Mouse (Mus musculus): ENCODE results near the gene Cldn13. TPM values are rescaled to one million over a fixed set of nuclear protein-coding genes. Genes with fewer than 3 reads are reported as not detected.

Cldn13 gene
- polyA plus RNA-seq, 1 experiment from 2014 or later, result 0.70 TPM

- Histone ChIP-seq H3K4me2 (ENCODE audit: low read depth, low read length) (no peak overlapping the region), H3K9me3 (replicated peaks; ENCODE audit: control insufficient read depth, low read length) (no peaks in the 10 kb centered on the region), H3K4me1 (ENCODE audit: control insufficient read depth, insufficient read depth, low read length) (peaks cover 3% of the 10 kb centered on the region; the same call in 1 of the 2 replicates), H3K27me3 (ENCODE audit: control insufficient read depth, insufficient read depth, low read length) (no peaks in the 10 kb centered on the region; the same call in 1 of the 2 replicates), H3K36me3 (ENCODE audit: control insufficient read depth, insufficient read depth) (no peaks in the 10 kb centered on the region), H3K9ac (ENCODE audit: low read length) (no peak overlapping the region), H3K27ac (ENCODE audit: low read length) (no peak overlapping the region), H3K4me3 (ENCODE audit: low read length) (no peak overlapping the region)
- ATAC-seq (replicated peaks; ENCODE audit: extremely low read depth, insufficient read depth, low FRiP score), result no peak
- 89% methylated on average over 8 of the region's 8 CpGs for WGBS
Observed at GRCm38 (mm10) chr5:134873034-134873433, 42.3 kb downstream of the Cldn13 start.

DNA sequence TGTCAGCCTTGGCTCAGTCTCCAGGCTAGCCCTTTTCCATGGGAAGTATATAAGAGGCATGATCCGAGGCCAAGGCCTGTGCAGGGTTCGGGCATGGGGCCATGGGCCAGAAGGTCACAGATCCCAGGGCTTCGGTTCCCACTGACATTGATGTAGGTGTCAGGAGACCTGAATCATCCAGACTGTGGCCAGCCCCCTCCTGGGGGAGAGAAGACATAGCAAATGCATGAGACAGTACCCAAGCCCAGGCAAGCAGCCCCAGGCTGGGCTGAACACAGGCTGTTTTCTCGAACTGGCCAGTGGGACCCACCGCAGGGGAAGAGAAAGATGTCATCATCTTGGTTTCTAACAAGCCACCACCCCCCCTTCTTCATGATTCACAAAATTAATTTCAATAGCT is 42.7 kb downstream of the Cldn13 start:
- H3K4me2 ChIP-seq (ENCODE audit: low read depth, low read length), result no peak overlapping the region
- H3K27ac ChIP-seq (ENCODE audit: low read length), result no peak overlapping the region
- H3K9me3 ChIP-seq (replicated peaks; ENCODE audit: control insufficient read depth, low read length), result no peaks in the 10 kb centered on the region
- no peaks in the 10 kb centered on the region for H3K36me3 ChIP-seq (ENCODE audit: control insufficient read depth, insufficient read depth)
- no peaks in the 10 kb centered on the region; the same call in 1 of the 2 replicates for H3K27me3 ChIP-seq (ENCODE audit: control insufficient read depth, insufficient read depth, low read length)
- ATAC-seq (replicated peaks; ENCODE audit: extremely low read depth, insufficient read depth, low FRiP score), result no peak
- H3K4me3 ChIP-seq (ENCODE audit: low read length), result no peak overlapping the region
- 68% methylated on average over 5 of the region's 5 CpGs for WGBS
- peaks cover 6% of the 10 kb centered on the region; the same call in 1 of the 2 replicates for H3K4me1 ChIP-seq (ENCODE audit: control insufficient read depth, insufficient read depth, low read length)
- H3K9ac ChIP-seq (ENCODE audit: low read length), result no peak overlapping the region

GRCm38 (mm10) chr5:134868506-134868905 is 46.8 kb downstream of the Cldn13 start:
- H3K4me3 ChIP-seq (ENCODE audit: low read length), result no peak overlapping the region
- no peak overlapping the region for H3K27ac ChIP-seq (ENCODE audit: low read length)
- H3K4me2 ChIP-seq (ENCODE audit: low read depth, low read length), result no peak overlapping the region
- H3K4me1 ChIP-seq (ENCODE audit: control insufficient read depth, insufficient read depth, low read length), result peaks cover 15% of the 10 kb centered on the region
- H3K9me3 ChIP-seq (replicated peaks; ENCODE audit: control insufficient read depth, low read length), result no peaks in the 10 kb centered on the region
- no peak overlapping the region for H3K9ac ChIP-seq (ENCODE audit: low read length)
- H3K36me3 ChIP-seq (ENCODE audit: control insufficient read depth, insufficient read depth), result no peaks in the 10 kb centered on the region
- WGBS, result 67% methylated on average over 5 of the region's 5 CpGs
- H3K27me3 ChIP-seq (ENCODE audit: control insufficient read depth, insufficient read depth, low read length), result peaks cover 2% of the 10 kb centered on the region; the same call in 1 of the 2 replicates
- no peak for ATAC-seq (replicated peaks; ENCODE audit: extremely low read depth, insufficient read depth, low FRiP score)

DNA sequence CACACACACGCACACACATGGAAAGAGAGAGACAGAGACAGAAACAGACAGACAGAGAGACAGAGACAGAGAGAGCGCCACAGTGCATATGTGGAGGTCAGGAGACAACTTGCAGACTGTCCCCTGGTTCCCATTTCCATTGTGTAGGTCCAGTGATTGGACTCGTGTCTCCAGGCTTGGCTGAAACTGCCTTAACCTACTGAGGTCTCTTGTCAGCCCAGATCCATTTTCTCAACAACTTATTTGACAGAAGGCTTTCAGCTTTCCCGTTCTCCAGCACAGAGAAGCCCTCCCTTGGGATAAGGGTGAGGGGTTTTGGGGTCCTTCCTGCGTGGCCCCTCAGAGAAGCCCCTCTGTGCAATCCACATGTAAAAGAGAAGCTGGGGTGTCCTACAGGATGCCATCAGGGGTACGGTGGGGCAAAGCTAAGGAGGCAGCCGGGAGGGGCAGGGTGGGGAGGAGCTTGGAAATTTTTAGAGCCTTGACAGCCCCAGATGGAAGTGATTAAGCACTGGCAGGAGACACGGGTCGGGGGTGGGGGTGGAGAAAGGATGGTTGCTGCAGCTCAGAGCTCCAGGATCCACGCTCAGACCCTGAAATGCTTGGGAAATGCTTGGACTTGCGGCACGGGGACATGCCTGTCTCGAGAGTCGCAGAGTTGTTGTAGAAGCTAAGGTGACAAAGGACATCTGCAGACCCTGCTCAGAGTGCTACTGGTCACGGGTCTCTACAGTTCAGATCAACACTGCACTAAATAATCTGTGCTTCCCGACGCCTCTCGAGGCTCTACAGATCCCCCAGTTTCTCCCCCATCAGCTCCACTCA is 47.8 kb downstream of the Cldn13 start:
- ATAC-seq (replicated peaks; ENCODE audit: extremely low read depth, insufficient read depth, low FRiP score), result 0 out of 2 replicates have a peak, but pooled peaks have one; percentile 19
- Histone ChIP-seq H3K36me3 (ENCODE audit: control insufficient read depth, insufficient read depth) (no peaks in the 10 kb centered on the region), H3K27ac (ENCODE audit: low read length) (0 out of 2 replicates have a peak overlapping the region, but pooled peaks have one; percentile 5), H3K9me3 (replicated peaks; ENCODE audit: control insufficient read depth, low read length) (no peaks in the 10 kb centered on the region), H3K4me3 (ENCODE audit: low read length) (no peak overlapping the region), H3K9ac (ENCODE audit: low read length) (peak overlapping the region; percentile 13; the same call in 1 of the 2 replicates), H3K4me2 (ENCODE audit: low read depth, low read length) (peak overlapping the region; percentile 4; the same call in 1 of the 2 replicates), H3K4me1 (ENCODE audit: control insufficient read depth, insufficient read depth, low read length) (peaks cover 15% of the 10 kb centered on the region), H3K27me3 (ENCODE audit: control insufficient read depth, insufficient read depth, low read length) (peaks cover 2% of the 10 kb centered on the region; the same call in 1 of the 2 replicates)
- WGBS, result 35% methylated on average over 18 of the region's 18 CpGs

DNA sequence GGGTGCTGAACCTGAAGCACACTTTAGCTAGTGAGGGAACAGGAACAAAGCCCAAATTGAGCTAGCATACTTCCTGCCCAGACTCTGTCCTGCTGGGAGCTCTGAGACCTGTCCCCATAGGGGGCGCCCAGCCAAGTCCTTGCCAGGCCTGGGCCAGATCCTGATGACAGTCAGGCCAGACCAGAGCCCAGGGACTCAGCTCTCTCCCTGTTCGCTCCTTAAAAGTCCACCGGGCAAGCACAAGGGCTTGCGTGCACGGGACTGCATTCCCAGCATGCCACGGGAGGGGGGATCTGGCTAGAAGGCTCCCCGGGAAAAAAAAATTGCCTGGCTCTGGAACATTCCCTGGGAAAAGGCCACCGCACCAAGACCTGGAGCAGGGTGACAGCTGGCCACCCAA is 50.2 kb downstream of the Cldn13 start:
- 33% methylated on average over 8 of the region's 8 CpGs for WGBS
- no peaks in the 10 kb centered on the region for H3K9me3 ChIP-seq (replicated peaks; ENCODE audit: control insufficient read depth, low read length)
- no peak overlapping the region for H3K4me2 ChIP-seq (ENCODE audit: low read depth, low read length)
- H3K36me3 ChIP-seq (ENCODE audit: control insufficient read depth, insufficient read depth), result no peaks in the 10 kb centered on the region
- H3K27ac ChIP-seq (ENCODE audit: low read length), result peak overlapping the region; percentile 15; the same call in 1 of the 2 replicates
- peaks cover 2% of the 10 kb centered on the region; the same call in 1 of the 2 replicates for H3K27me3 ChIP-seq (ENCODE audit: control insufficient read depth, insufficient read depth, low read length)
- H3K9ac ChIP-seq (ENCODE audit: low read length), result 0 out of 2 replicates have a peak overlapping the region, but pooled peaks have one; percentile 10
- peaks cover 15% of the 10 kb centered on the region for H3K4me1 ChIP-seq (ENCODE audit: control insufficient read depth, insufficient read depth, low read length)
- H3K4me3 ChIP-seq (ENCODE audit: low read length), result no peak overlapping the region
- ATAC-seq (replicated peaks; ENCODE audit: extremely low read depth, insufficient read depth, low FRiP score), result peak; percentile 80

Other genes starting within 250 kb of the Cldn13 start
- 4.6 and 5.1 TPM in 2 replicates for gene Limk1, start 226.9 kb downstream of the Cldn13 start, polyA plus RNA-seq (2015; fragmentation: Nextera tagmentation; extraction: Ambion mirVana)
- 285 and 435 TPM in 2 replicates for gene Eln, start 168.2 kb downstream of the Cldn13 start, polyA plus RNA-seq (2015; fragmentation: Nextera tagmentation; extraction: Ambion mirVana)
- gene Tmem270, start 8.8 kb downstream of the Cldn13 start, polyA plus RNA-seq (2015; fragmentation: Nextera tagmentation; extraction: Ambion mirVana), result not detected in 2 replicates
- gene Mettl27, start 16.8 kb upstream of the Cldn13 start, polyA plus RNA-seq (2015; fragmentation: Nextera tagmentation; extraction: Ambion mirVana), result 9.1 and 10.5 TPM in 2 replicates
- gene Cldn4, start 31.4 kb upstream of the Cldn13 start, polyA plus RNA-seq (2015; fragmentation: Nextera tagmentation; extraction: Ambion mirVana), result 3.1 TPM in 2 replicates
- 8.0 and 32.8 TPM in 2 replicates for gene Cldn3, start 70.7 kb upstream of the Cldn13 start, polyA plus RNA-seq (2015; fragmentation: Nextera tagmentation; extraction: Ambion mirVana)
- 74.5 and 78.6 TPM in 2 replicates for gene Abhd11, start 93.6 kb upstream of the Cldn13 start, polyA plus RNA-seq (2015; fragmentation: Nextera tagmentation; extraction: Ambion mirVana)
- gene Stx1a, start 108.0 kb upstream of the Cldn13 start, polyA plus RNA-seq (2015; fragmentation: Nextera tagmentation; extraction: Ambion mirVana), result 6.0 and 7.4 TPM in 2 replicates
- gene Dnajc30, start 148.7 kb upstream of the Cldn13 start, polyA plus RNA-seq (2015; fragmentation: Nextera tagmentation; extraction: Ambion mirVana), result 28.8 and 30.9 TPM in 2 replicates
- gene Bud23, start 149.4 kb upstream of the Cldn13 start, polyA plus RNA-seq (2015; fragmentation: Nextera tagmentation; extraction: Ambion mirVana), result 59.7 and 70.4 TPM in 2 replicates
- gene Vps37d, start 162.7 kb upstream of the Cldn13 start, polyA plus RNA-seq (2015; fragmentation: Nextera tagmentation; extraction: Ambion mirVana), result 1.8 and 2.4 TPM in 2 replicates
- 2.2 and 2.4 TPM in 2 replicates for gene Mlxipl, start 174.4 kb upstream of the Cldn13 start, polyA plus RNA-seq (2015; fragmentation: Nextera tagmentation; extraction: Ambion mirVana)
- 18.9 and 20.3 TPM in 2 replicates for gene Tbl2, start 234.1 kb upstream of the Cldn13 start, polyA plus RNA-seq (2015; fragmentation: Nextera tagmentation; extraction: Ambion mirVana)

Data from heart, embryonic 16.5 days (tissue).